Mouse (Mus musculus): Measurements from ENCODE around the gene Tnfsf8.

The Tnfsf8 gene

DNA sequence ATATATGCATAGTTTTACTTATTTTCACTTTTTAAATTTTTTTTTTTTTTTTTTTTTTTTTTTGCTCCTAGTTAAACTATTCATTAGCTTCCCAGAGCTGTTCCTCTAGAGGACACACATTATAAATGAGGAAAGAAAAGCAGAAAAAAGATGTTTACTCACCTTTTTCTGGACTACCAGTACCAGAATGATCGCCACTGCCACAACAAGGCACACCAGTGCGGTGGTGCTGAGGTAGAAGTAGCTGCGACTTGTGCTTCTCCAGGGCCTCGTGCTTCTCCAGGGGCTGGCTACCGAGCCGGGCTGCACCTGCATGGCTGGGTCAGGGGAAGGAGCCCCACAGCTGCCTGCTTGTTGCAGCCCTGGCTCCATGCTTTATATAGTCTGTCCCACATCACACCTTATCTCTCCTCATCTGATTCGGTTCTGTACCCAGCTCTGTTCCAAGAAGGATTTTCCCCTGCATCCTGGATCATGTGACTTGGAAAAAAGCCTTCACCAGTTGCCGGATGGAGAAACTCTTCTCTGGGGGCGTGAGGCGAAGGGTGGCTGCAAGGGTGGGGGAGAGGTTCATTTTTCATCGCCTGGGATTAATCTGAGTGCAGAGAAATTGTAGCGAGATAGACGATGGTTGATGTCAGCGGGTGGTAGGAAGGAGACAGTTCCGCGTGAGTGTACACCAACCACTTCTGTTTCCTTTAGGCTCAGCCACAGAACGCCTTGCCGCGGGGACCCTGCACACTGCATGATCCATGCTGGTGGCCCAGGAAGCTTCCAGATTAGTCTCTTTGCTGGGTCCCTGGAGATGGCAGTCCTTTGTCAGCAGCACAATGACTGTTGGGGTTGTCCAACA, at the start of gene Tnfsf8:
Gene Tnfsf8, minus strand, starts transcription at position 660 of the 853 bp plus-strand sequence.
- DNase-seq (ENCODE audit: extremely low read depth, low read depth): no peak

DNA sequence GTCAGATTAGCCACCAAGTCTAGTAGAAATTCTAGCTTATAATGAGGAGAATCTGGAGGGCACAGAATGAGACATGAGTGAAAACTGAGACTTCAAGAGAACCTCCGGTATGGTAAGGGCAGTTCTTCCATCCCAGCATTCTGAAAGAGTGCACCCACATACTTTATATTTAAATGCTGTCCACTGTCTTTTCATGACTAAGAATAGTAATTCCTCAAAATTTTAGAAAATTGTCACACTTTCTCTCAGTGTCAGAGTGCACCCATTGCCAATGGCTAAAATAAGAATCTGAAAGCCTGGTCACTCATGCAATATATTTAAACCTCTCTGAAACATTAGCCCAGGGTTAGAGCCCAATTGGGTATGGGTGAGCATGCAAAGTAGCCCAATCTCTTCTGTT, 47.4 kb upstream of the Tnfsf8 start:
- no peak for DNase-seq (ENCODE audit: extremely low read depth, low read depth)

DNA sequence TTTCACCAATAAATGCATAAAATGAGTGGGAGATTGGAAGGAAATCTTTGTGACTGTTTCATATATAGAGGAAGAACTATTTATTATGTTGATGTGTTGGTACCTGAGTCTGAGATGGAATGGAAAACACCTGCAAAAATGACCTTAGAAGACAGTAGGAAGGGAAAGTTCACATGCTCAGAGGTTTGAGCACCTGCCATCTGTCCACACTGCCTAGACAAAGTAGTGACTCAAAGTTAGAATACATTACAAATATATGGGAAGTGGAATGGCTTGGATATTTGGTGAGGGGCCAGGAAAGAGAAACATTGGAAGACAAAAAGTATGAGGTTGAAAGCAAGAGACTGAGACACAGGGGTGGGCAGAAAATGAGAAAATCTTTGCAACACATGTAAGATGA, 46.3 kb upstream of the Tnfsf8 start:
- DNase-seq (ENCODE audit: extremely low read depth, low read depth): no peak

DNA sequence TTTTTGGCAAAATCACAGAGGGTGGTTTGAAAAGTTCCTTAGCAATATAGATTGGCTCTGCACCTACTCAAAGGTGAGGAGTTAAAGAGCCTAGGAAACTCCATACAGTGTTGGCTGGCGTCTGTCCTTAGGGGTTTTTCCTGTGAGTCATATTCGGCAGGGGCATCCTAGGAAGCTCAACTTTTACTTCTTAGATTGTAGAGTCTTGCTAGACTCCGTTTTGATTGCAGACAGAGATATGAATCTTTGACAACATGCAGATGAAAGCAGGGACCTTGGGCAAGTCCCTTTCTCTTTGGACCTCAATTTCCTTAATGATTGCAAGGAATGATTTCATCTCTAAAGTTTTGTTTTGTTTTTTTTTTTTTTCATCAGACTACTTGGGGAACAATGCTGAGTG, 44.9 kb upstream of the Tnfsf8 start:
- no peak for DNase-seq (ENCODE audit: extremely low read depth, low read depth)

DNA sequence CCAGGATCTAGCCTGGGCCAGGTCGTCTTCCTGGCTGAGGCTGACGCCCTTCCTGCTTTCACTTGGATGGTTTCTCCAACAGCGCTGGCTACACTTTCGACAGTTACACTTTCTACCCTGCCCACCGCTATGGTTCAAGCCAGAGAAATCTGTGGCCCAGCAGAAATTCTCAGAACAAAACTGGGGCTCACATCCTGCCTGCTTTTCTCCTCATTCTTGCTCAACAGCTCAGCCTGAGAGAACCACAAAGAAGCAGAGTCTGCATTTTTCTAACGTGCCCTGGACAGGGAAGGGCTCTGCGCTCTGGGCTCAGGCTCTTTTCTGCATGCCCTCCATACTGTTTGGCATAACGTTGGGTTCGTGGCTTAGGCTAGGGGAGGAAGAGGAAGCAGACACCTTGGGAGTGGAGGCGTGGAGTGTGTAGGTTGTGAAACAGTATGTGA, 38.0 kb upstream of the Tnfsf8 start:
- DNase-seq (ENCODE audit: extremely low read depth, low read depth): no peak

DNA sequence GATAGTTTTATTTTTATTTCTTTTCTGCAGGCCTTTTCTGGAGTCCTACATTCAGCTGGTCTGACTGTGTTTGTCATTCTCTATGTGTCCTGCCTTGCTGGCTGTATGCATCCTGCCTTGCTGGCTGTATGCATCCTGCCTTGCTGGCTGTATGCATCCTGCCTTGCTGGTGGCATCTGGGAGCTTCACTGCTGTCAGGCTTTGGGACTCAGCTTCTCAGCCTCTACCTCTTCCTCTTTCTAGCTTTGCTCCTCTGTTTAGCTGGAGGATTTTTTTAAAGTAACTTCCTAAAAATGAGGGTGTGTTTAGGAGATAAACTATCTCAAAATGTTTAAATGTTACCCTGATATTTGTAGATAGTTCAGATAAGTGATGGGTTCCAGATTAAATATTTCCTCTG, 36.0 kb upstream of the Tnfsf8 start:
- DNase-seq (ENCODE audit: extremely low read depth, low read depth): no peak

DNA sequence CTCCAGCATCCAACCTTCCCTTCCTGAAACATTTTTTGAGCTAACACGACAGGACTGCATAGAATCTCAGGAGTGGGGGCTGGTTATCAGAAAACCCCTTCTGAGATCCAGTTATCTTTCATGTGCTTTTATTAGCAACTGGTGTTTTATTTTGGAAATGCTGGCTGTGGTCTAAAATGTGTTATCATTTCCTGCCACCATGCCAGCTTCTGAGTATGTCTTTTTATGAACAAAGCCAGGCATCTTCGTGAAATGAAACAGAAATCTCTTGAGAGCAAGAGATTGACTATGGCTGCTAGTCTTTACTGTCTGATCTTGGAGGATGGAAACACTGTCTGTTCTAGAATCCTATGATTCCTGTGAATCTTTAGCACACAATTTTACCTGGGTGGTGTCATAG, 25.0 kb upstream of the Tnfsf8 start:
- DNase-seq (ENCODE audit: extremely low read depth, low read depth): no peak

DNA sequence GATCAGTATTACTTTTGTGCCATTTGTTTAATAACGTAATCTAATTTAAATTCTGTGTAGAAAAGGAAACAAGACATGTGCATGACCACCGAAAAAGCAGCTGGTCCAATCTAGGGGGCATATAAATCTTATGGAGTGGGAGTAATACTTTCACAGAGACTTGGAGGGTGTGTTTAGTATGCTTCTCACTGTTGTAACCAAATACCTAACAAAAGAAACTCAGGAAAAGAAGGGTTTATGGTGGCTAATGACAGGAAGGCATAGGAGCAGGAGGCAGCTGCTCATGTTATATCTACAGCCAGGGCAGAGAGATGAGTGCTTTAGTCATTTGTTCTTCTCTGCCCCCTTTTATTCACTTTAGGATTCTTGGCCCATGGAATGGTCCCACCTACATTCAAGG, 15.6 kb upstream of the Tnfsf8 start:
- DNase-seq (ENCODE audit: extremely low read depth, low read depth): no peak

DNA sequence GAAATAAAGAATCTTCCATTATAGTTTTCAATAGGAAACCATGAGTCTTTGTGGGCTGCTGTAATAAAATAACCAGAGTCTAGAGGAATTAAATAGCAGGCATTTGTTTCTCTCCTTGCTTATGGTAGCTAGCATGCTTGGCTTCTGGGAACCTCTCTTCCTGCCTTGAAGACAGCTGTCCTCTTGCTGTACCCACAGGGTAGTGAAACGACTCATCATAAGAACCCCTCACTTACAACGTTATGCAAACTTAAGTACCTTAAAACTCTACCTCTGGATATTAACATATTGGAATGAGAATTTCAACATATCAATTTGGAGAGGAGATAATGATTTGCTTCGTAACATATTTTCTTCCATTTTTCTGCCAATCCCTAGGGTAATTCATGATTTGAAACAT, 14.3 kb upstream of the Tnfsf8 start:
- DNase-seq (ENCODE audit: extremely low read depth, low read depth): no peak

DNA sequence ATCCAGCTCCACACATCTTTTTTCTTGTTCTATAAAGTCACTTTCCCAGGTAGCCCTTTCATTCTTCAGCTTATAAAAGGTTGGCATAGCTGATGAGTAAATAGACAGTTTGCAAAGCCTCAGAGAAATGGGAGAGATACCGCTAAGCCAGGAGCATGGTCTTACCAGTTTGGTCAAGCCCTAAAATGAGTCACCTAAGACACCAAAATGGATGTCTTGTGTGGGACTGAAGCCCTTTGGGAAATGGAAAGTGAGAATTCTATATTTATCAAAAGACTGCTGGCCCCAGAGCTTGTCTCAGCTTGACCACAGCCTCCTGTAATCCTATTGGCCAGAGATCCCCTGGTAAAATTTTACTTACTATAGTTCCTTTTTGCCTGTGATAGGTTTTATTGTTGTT, 9.5 kb upstream of the Tnfsf8 start:
- DNase-seq (ENCODE audit: extremely low read depth, low read depth): no peak

DNA sequence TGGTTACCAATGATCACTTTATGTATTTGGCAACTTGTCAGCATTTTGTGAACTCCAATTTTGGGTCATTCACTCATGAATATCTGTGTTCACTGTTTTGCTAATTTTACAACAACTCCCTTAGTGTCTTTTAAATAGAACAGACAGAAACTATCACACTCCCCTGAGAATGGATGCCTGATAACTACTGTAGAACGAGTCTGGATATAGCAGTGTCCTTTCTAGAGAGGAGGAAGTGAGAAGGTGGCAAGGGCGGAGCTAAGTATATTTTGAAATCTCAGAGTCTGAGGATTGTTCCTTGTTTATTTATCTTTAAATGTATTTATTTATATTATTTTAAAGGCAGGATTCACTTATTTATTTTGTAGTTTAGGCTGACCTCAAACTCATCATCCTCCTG, 7.6 kb upstream of the Tnfsf8 start:
- no peak for DNase-seq (ENCODE audit: extremely low read depth, low read depth)

DNA sequence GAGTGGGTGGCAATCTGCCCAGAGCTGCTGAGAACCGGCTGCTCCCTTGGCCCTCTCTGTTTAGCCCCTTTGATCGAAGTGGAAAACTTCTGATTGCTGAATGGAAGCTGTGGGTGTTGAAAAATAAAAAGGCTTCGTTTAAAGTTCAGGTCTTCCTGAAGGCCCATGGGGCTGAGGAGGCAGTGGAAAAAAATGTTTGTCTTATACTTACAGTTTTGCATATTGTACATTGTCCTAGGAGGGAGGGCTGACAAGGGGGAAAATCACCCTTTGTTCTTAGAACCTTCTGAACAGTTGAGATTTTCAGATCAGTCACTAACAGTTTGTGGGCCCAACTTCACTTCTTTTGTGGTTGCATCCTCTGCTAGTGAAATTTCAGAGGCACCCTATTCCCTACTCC, 1.8 kb upstream of the Tnfsf8 start:
- DNase-seq (ENCODE audit: extremely low read depth, low read depth): no peak

DNA sequence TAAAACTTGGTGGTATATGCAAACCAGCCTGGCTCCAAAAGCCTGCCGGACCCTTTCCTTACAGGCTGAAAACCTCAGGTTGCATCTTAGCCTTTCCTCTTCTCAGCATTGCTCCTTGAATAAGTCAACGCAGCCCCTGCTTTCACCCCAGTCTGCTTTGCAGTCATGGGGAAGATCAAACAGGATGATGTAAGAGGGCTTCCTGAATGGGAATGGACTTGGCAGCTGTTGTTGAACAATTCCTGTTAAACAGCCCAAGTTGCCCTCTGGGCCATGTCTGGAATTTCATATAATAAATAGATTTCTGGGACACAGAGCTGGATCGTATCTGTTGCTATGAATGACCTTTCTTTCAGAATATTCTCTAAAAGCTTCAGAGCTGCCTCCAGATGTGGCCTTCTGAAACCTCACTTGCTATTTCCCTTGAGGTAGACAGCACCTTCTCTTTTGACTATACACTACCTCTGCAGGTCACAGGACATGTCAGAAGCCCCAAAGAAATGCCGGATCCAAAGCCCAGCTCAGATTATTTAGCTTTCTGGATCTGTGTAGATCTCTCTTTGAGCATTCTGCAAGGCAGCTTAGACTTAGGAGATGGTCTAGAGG, 1.0 kb upstream of the Tnfsf8 start:
- no peak for DNase-seq (ENCODE audit: extremely low read depth, low read depth)

DNA sequence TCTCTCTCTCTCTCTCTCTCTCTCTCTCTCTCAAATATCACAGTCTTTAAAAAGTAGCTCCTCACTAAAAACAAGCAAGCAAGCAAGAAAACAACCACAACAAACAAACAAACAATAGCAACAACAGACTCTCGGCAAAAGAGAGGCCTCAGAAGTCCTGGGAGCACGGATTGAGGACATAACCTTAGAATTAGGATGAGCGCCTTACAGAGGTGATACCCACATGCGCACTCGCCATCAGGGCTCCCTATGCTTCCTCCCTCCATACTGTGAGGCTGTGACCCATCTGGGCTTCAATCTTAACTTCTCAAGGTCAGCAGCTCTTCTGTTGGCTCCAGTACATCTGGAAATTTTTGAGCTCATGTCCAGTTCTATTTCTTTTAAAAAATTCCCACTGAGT, 911 bp downstream of the Tnfsf8 start:
- DNase-seq (ENCODE audit: extremely low read depth, low read depth): no peak

DNA sequence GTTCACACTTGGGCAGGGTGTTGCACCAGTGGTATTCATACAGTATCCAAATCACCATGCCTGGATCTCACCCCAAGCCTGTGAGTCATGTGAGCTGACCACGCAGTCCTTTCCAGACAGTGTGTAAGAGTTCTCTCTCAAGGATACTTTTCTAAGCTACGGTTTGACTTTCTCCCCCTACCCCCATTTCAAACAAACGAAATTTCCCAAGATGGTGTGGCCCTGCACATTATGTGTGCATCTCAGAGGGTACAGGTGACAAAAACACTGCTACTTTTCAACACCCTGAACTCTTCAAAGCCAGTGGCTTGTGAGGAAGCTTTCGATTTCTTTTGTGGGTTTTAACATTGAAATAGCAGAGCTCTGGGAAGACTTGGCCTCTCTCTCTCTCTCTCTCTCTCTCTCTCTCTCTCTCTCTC, 1.4 kb downstream of the Tnfsf8 start:
- DNase-seq (ENCODE audit: extremely low read depth, low read depth): no peak

DNA sequence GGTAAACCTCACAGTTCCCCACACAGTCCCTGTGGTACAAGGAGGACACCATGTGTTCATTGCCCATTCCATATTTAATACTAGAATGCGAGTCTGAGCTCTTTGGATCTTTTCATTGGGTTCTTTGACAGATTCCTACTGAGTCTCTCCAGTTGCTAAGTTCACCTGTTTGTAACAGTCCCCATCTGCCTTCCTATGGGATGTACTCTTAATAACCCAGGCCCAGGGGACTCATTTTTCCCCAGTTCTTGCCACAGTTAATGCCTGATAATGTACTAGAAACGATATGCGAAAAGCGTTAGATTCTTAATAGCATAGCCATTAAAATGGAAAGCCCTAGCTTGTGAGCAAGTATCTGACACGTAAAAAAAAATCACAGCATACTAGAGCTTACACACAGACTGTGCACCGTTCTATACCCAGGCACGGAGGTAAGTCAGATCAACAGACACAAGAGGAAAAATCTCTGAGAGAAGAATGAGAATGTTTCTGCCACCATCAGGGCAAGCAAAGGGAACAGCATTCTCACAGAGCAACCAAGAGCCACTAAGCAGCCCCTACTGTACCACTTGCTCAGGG, 2.4 kb downstream of the Tnfsf8 start:
- no peak for DNase-seq (ENCODE audit: extremely low read depth, low read depth)

DNA sequence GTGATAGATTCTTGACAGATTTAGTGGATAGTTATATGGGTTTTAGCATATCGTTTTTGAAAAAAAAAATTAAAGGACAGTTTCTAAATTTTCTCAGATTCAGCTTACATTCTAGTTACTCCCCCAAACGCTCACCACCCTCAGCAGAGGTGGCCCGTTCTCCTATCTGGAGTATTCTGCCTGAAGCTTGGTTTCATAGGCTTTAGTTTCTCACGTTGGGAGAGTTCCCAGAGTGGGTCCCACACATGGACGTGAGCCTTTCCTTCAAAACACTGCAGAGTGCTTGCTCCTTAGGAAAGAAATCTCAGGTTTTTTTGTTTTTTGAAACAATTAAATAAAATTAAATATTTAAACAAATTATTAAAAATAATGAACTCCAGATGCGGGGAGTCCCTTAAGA, 4.4 kb downstream of the Tnfsf8 start:
- no peak for DNase-seq (ENCODE audit: extremely low read depth, low read depth)

DNA sequence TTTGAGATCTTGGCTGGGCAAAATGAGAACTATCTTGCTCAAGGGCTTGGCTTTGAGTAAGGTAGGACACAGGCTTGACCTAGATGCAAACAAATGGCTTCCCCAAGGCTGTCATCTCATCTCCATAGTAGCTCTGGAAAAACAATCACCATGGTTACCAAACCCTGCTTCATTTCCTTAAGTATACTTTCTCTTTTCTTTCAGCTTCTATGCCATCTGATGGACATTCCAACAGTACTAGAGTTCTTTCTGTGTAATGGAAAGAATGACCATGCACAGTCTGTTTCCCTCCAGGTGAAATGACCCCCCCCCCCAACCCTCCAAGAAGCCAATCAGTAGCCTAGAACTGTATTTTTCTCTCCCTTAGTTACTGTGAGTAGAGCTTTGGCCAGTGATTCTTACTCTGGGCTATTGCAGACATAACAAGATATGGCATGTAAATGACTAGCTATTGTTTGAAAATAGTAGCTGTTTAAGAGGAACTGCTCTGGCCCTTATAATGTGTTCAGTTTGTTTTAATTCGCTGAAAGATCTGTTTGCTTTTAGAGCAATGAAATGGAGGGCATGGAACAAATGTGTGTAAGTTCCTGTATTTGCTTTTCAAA, 7.3 kb downstream of the Tnfsf8 start:
- no peak for DNase-seq (ENCODE audit: extremely low read depth, low read depth)

DNA sequence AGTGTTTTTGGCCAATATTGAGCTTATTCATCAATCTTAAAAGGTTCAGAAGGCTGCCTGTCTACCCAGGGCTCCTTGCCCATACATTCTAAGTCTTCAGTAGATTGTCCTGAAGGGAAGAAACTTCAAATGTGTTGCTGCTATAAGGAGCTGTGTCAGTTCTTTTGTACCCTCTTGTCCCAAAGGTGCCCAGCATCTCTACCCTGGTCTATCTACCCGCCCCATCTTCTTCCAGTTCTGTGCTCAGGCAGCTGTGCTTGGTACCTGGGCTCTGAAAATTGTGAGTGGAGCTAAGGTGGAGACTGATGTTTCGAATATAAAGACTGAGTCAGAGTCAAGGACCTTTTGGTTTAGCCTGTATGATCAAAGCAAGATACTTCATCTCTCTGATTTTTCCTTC, 11.1 kb downstream of the Tnfsf8 start:
- DNase-seq (ENCODE audit: extremely low read depth, low read depth): no peak

DNA sequence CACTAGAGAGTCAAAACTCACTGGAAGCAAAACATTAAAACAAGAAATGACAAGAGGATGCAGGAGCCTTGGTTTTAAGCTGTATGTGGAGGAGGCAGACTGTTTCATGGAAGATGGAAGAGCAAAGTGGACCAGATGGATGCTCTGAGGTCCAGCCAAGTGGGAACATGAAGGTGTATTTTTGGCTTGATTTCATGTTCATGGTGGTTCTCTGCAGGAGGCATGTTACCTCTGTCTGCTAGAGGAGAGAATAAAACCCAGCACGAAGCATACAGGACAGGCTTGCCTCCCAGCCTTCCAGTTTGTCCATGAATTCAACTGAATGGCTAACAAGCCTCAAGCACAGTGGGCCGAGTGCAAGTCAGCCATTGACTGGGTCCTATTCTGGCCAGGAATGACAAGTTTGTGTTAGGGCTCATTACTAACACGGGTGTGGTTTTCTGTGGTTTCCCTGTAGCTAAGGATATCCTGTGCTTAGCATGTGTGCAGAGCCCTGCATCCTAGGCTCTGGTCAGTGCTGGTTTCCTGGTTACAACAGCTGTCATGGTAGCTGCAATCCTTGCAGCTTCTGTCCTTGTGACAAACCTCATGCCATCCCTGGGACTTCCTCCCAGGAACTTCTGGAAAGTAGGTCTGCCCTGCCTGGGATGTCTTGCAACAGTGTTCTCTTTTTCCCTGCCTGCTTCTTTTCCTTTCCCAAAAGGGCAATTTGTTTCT, 14.1 kb downstream of the Tnfsf8 start:
- no peak for DNase-seq (ENCODE audit: extremely low read depth, low read depth)

DNA sequence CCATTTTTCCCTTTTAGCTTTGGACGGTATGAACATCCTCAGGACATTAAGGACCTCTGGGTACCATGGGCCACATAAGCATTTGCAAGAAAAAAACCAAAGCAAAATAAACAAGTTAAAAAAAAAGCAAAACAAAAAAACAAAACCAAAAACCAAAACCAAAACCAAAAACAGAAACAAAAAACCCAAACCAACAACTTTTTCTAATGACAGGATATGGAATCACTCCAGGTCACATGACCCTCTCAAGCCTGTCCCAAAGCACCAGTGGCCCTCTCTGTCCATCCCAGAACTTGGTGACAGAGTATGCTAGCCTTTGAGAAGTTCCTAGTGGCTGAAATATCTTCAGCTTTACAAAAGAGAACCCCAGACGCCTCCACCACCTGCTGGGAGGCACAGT, 15.4 kb downstream of the Tnfsf8 start:
- no peak for DNase-seq (ENCODE audit: extremely low read depth, low read depth)

DNA sequence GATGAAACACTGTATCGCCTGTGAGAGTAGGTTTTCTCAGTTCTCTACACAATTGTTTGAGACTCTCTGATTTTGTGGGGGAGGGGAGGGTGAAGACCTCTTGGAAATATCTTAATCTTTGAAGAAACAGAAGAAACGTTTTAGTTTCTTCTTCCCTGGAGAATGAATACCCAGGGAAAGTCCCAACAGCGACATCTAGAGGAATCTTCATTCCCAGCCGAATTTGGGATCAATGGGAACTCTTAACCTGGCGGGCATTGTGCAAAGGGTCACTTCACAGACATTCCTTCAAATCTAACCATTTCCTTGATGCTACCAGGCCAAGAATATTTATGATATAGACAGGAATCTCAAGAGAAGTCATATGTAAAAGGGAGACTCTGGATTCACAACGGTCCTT, 17.2 kb downstream of the Tnfsf8 start:
- DNase-seq (ENCODE audit: extremely low read depth, low read depth): no peak

Data from MEL-GATA-1-ER (cell line).